Mouse (Mus musculus): Measurements from ENCODE around the gene Stpg3.

Gene Stpg3

DNA sequence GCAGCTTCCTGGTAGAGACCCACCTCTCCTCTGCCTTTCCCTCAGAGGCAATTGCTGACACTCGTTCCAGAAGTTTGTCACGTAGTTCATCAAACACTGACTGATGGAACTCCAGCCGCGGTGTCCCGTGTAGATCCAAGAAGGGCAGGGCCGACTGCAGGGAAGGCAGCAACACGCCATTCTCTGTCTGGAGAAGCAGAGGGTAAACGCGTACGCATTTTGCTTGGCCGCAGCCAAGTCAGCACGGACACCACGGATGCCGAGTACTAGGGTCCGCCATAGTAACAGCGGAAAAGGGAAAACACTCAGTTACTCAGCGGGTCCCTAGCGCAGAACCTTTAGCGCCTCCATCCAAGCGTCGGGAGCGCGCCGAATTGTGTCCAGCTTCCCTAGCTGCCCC lies 3.8 kb downstream of the Stpg3 start:
- no peak for DNase-seq (ENCODE audit: low read depth, low spot score)

DNA sequence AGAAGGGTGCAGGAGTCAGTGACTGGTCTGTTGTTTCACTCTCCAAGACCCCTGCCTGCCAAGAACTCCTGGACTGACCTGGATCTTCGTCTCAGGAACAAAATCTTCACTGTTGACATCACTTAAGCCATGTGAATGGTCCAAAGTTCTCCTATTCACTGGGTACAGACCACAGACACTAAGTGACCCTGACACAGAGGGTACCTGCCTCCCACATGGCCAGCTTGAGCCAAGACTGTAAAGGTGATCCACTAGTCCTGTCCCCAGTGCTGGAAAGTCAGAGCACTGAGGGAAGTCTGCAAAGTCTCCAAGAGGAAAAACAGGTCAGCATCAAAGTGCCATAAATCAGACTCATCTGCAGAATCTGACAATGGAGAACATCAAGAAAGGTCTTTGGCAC lies 6.8 kb downstream of the Stpg3 start:
- DNase-seq (ENCODE audit: low read depth, low spot score): no peak

DNA sequence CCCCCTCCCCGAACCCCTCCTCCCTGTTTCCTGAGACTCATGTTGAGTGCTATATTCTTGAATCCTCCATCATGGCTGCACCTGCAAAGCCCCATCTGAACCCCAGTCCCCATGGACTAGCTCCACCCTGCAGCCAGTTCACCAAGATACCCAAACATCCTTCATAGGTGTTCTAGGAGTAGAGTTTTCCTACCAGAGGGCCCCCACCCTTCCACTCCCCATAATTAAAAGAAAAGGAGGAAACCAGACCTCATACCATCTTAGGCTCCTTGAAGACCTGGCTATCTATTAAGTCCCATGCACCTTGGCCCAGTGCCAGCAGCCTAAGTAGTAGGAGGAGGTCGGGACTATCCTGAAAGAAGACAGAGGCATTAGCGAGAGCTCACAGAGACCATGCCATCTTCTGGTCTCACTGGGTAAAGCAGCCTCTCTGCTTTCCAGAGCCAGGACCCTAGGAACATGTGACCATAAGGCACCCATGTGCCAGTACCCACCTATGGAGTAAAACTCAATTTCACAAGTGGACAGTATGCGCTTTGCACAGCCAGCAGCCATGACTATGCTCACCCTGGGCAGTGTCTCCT lies 10.7 kb downstream of the Stpg3 start:
- DNase-seq (ENCODE audit: low read depth, low spot score): no peak

DNA sequence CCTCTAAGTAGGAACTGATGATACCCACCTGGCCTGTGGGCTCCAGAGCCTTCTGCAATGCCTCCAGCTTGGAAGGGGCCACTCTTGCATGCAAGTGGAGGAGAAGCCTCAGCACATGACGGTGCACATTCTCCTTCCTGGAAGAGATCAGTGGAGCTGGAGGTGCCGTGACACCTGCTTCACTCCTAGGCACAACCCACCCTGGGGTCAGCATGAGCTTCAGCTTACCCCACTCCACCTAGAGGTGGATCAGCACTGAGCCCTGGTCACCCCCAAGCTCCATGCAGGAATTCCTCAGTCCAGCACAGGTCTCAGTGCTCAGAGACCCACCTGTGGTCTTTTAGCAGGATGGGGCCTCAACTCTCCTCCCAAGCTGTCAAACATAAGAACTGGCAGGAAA lies 13.8 kb downstream of the Stpg3 start:
- no peak for DNase-seq (ENCODE audit: low read depth, low spot score)

- no peak for DNase-seq (ENCODE audit: low read depth, low spot score)
Observed at GRCm38 (mm10) chr2:25197946-25198345, 16.5 kb downstream of the Stpg3 start.

- DNase-seq (ENCODE audit: low read depth, low spot score): no peak
Observed at GRCm38 (mm10) chr2:25197191-25197590, 17.2 kb downstream of the Stpg3 start.

DNA sequence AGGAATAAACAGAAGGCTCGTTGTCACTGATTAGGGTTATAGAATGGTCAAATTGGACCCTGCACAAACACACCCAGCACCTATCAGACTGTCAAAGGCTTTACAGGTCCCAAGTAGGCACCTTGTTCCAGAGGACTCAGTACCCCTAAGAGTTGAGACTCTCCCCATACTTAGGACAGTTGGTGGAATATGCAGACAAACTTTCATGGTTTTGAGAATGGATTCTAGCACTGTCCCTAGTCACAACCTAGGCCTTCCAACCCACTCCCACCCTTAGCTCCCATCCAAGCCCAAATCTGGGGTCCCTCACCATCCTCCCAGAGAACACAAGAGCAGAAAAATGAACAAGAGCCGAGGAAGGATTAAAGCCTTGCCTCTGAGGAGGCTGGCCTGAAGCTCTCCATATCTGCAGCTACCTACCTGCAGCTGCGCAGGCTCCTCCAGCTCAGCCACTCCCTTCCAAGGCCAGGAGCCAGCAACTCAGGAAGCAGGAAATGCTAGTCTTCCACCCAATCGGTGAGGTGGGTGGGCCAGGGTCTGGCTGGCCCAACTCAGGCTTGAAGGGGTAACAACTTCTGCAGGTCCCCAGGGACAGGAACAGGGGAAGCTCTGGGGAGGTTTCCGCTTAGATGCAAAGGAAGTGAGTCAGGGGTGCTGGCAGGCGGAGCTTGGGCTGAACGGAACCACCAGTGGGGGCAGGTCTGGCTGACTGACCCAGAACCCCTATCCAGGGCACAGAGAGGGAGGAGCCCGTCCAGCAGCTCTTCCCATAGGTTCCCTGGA lies 18.1 kb downstream of the Stpg3 start, which contains the start of gene Tor4a:
Gene Tor4a (minus strand): TSS at position 715 of the 783 bp plus-strand sequence.
- DNase-seq (ENCODE audit: low read depth, low spot score): no peak

GRCm38 (mm10) chr2:25195211-25196156 lies 19.0 kb downstream of the Stpg3 start:
- DNase-seq (ENCODE audit: low read depth, low spot score): no peak

GRCm38 (mm10) chr2:25194486-25195171 lies 19.8 kb downstream of the Stpg3 start:
- no peak for DNase-seq (ENCODE audit: low read depth, low spot score)

DNA sequence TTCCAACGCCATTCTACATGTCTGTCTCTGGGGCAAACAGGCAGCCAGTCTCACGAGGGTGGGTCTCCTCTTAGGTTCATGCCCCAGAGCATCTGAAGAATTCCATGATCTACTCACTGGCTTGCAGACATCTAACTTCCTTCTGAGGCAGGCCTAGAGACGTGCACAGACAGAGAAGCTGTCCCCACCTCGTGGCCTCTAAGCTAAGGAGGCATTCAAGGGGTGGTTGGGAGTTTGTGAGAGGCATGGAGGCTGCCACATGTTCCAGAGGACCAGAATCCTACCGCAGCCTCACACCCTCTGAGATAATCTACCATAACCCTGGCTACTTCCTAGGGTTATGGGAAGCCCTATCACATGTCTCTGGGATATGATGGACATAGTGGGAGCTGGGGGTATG lies 20.4 kb downstream of the Stpg3 start:
- DNase-seq (ENCODE audit: low read depth, low spot score): no peak

- DNase-seq (ENCODE audit: low read depth, low spot score): peak; percentile 46
Observed at GRCm38 (mm10) chr2:25193330-25193770, 21.1 kb downstream of the Stpg3 start.

GRCm38 (mm10) chr2:25187841-25188240 lies 26.6 kb downstream of the Stpg3 start:
- DNase-seq (ENCODE audit: low read depth, low spot score): no peak

- no peak for DNase-seq (ENCODE audit: low read depth, low spot score)
Observed at GRCm38 (mm10) chr2:25186575-25186930, 27.9 kb downstream of the Stpg3 start.

GRCm38 (mm10) chr2:25185625-25186574 lies 28.5 kb downstream of the Stpg3 start:
- DNase-seq (ENCODE audit: low read depth, low spot score): no peak

DNA sequence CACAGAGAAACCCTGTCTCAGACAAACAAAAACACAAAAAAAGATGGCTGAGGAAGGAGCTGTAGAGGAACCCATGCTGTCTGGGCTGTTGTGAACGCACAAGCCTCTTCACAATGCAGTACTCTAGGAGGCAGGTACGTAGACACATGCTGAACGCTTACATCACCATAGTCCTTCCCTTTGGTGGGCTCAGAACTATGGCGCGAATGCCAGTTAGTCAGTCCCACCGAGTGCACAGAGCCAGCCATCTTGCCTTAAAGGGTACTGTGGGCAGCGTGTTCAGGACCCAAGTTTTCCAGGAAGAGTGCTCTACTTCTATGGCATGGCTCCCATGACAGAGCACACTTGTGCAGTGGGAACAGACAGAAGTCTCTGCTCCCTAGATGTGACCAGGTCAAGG lies 29.9 kb downstream of the Stpg3 start:
- no peak for DNase-seq (ENCODE audit: low read depth, low spot score)

- DNase-seq (ENCODE audit: low read depth, low spot score): no peak
Observed at GRCm38 (mm10) chr2:25183336-25183735, 31.1 kb downstream of the Stpg3 start.

DNA sequence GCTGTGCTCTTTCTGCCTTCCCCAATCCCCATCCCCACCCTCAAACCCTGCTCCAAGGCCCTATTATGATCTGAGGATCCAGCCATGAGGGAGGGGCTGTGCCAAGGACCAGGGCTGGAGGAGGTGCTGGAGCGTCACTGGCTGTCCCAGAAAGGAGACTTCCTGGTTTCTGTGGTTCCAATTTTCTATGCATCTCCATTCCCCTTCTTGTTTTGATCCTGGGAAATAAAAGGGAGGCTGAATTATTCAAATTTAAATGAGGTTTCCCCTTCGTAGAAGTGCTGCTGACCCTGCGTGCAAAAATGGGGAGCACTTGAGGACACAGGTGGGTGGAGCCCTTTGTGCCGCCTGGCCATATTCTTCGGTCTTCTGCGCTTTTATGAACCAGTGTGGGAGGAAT lies 31.8 kb downstream of the Stpg3 start:
- no peak for DNase-seq (ENCODE audit: low read depth, low spot score)

GRCm38 (mm10) chr2:25181891-25182397 lies 32.5 kb downstream of the Stpg3 start:
- no peak for DNase-seq (ENCODE audit: low read depth, low spot score)

- no peak for DNase-seq (ENCODE audit: low read depth, low spot score)
Observed at GRCm38 (mm10) chr2:25180973-25181890, 33.2 kb downstream of the Stpg3 start.
